Mouse (Mus musculus): ENCODE data around the gene Gm10198.

Gm10198 gene

GRCm38 (mm10) chr13:111640319-111640718 is 47.7 kb downstream of the Gm10198 start:
- in situ Hi-C loops (cut with MboI; ENCODE audit: low sequenced_read_pairs): no loop called here
